Mouse (Mus musculus): ENCODE measurements around the gene Ch25h. TPM values are rescaled to one million over a fixed set of nuclear protein-coding genes. Genes with fewer than 3 reads are reported as not detected.

Gene Ch25h
- under 1 TPM; 0.58 to 0.75 TPM for total RNA-seq (2021)
- long read RNA-seq, experiment 1: 0 reads
- long read RNA-seq, experiment 2: 0 reads

- Histone ChIP-seq H3K27ac (peak within 1 kb of the TSS; percentile 10; the same call in 1 of the 2 replicates), H3K4me3 (peak within 1 kb of the TSS; percentile 52)
- peak in 1 of 2 experiments; percentile 19 for DNase-seq (ENCODE audit: extremely low spot score in 1 of 2, low spot score in 2 of 2)
- intact Hi-C loops (cut with DNase I): no loop called here
- no peak for TF ChIP-seq CTCF (IDR thresholded peaks at IDR 0.05)
Observed at GRCm38 (mm10) chr19:34474991-34475971, at the start of gene Ch25h. Ch25h (minus strand) TSS chr19:34475164.

DNA sequence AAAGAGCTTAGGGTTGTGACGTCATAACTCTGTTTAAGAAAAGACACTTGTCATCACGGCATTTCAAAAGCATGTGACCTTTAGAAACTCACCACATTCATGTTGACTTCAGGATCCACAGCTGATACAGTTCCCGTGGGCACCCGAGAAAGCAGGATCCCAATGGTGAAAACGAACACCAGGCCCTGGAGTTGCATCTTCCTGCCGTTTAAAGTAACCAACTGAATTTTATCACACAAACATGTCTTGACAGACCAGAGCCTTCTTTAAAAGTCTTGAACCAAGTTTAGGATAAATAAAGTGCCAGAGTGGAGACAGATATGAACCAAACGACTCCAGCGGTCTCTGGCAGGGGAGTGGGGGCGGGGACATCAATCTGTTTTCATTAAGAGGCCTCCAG is 49.7 kb upstream of the Ch25h start:
- intact Hi-C loops (cut with DNase I): no loop called here
- TF ChIP-seq CTCF (IDR thresholded peaks at IDR 0.05): no peak
- no peak for DNase-seq (ENCODE audit: extremely low spot score in 1 of 2, low spot score in 2 of 2)
- Histone ChIP-seq H3K4me3 (no peak overlapping the region), H3K27ac (no peak overlapping the region)

GRCm38 (mm10) chr19:34523106-34523725 is 48.3 kb upstream of the Ch25h start:
- Histone ChIP-seq H3K27ac (no peak overlapping the region), H3K4me3 (no peak overlapping the region)
- intact Hi-C loops (cut with DNase I): no loop called here
- no peak for TF ChIP-seq CTCF (IDR thresholded peaks at IDR 0.05)
- no peak for DNase-seq (ENCODE audit: extremely low spot score in 1 of 2, low spot score in 2 of 2)

DNA sequence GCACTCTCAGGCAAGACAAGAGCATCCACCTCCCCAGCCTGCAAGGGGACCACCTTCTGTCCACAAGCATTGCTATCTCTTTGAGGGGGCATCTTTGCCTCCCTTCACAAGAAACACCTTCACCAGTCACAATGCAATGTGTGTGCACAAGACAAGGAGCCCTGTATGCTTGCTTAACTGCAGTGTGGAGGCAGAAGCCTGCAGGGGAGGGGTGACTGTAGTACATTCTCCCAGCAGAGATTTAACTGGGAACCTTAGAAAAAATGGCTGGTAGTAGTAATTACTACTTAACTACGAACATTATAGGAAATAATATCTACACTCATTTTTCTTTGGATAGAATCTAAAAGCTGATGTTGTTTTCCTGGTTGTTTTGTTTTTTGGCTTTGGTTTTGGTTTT is 47.0 kb upstream of the Ch25h start:
- intact Hi-C loops (cut with DNase I): no loop called here
- Histone ChIP-seq H3K27ac (no peak overlapping the region), H3K4me3 (no peak overlapping the region)
- no peak for DNase-seq (ENCODE audit: extremely low spot score in 1 of 2, low spot score in 2 of 2)
- TF ChIP-seq CTCF (IDR thresholded peaks at IDR 0.05): no peak

GRCm38 (mm10) chr19:34521361-34521760 is 46.4 kb upstream of the Ch25h start:
- Histone ChIP-seq H3K4me3 (no peak overlapping the region), H3K27ac (no peak overlapping the region)
- TF ChIP-seq CTCF (IDR thresholded peaks at IDR 0.05): no peak
- intact Hi-C loops (cut with DNase I): no loop called here
- DNase-seq (ENCODE audit: extremely low spot score in 1 of 2, low spot score in 2 of 2): no peak

- Histone ChIP-seq H3K27ac (no peak overlapping the region), H3K4me3 (no peak overlapping the region)
- TF ChIP-seq CTCF (IDR thresholded peaks at IDR 0.05): no peak
- no peak for DNase-seq (ENCODE audit: extremely low spot score in 1 of 2, low spot score in 2 of 2)
- intact Hi-C loops (cut with DNase I): no loop called here
Observed at GRCm38 (mm10) chr19:34520051-34520450, 45.1 kb upstream of the Ch25h start.

- no peak for TF ChIP-seq CTCF (IDR thresholded peaks at IDR 0.05)
- intact Hi-C loops (cut with DNase I): no loop called here
- DNase-seq (ENCODE audit: extremely low spot score in 1 of 2, low spot score in 2 of 2): no peak
- Histone ChIP-seq H3K27ac (no peak overlapping the region), H3K4me3 (no peak overlapping the region)
Observed at GRCm38 (mm10) chr19:34519646-34520045, 44.7 kb upstream of the Ch25h start.

DNA sequence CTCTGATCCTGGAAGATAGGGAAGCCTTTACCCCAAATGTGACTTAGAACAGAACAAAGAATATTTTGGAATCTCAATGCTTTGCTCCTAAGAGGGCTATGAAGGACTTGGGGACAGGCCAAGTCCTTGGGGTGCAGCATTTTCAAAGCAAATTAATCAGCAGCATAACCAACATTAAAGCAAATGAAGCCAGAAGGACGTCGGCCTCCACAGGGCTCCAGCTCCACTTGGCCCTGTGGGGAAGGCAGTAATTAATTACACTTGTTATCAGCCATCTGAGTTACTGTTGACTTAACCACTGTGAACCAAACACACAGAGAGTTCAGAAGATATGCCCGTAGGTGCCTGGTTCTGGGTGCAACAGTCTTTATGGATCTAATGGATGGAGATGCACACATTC is 43.8 kb upstream of the Ch25h start:
- DNase-seq (ENCODE audit: extremely low spot score in 1 of 2, low spot score in 2 of 2): no peak
- intact Hi-C loops (cut with DNase I): no loop called here
- no peak for TF ChIP-seq CTCF (IDR thresholded peaks at IDR 0.05)

DNA sequence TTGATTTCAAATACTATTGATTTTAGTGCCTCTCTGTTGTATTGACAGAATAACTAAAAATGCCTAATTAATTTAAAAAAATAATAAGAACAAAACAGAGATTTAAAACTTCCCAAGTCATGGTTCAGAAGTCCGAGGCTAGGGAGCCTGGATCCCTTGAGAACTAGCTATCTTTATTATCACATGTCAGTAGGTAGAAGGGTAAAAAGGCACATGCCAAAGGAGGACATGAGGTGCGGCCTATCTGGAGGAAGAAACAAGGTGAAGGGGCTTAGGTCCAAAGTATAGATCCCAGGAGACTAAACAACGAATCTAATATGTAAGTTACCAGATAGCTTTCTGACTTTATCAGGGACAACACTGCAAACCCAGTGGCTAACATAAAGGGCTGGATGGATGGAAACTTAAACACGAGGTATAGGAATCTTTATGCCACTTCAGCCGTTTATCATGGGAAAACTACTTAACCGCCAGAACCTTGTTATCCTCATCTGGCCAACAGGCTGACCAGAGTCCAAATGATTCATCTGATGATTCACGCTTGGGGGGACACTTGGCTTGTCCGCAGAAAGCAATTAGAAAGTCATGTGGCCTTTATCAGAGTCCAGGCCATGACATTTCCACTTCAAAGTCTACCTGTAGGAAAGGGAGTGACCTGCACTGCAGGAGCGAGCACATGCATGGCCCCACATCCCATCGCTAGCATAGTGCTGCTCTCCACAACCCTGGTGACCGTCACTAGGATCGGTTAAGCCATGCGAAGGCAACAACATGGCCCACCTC is 43.0 kb upstream of the Ch25h start:
- no peak overlapping the region for H3K27ac ChIP-seq

More for the DNA sequence above, 43.8 kb upstream of the Ch25h start:
- Histone ChIP-seq H3K27ac (no peak overlapping the region), H3K4me3 (no peak overlapping the region)

DNA sequence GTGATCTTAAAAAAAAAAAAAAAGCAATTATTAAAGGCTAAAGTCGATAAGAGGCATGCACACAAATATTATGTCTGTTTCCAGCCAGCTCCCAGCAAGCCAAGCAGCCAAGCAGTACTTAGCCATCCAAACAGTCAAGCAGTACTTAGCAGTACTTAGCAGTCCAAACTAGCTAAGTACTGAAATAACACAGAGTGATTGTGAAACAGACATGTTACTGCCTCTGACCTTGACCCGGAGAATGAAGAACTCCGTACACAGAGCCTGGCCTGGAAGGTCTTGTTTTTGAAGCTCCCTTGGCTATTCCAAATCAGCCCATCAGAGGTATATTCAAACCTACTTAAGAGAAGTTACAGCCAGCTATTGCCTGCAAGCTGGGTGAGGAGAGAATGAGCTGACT is 42.2 kb upstream of the Ch25h start:
- intact Hi-C loops (cut with DNase I): no loop called here
- DNase-seq (ENCODE audit: extremely low spot score in 1 of 2, low spot score in 2 of 2): no peak
- TF ChIP-seq CTCF (IDR thresholded peaks at IDR 0.05): no peak
- Histone ChIP-seq H3K4me3 (no peak overlapping the region), H3K27ac (no peak overlapping the region)

More for the DNA sequence above, 43.0 kb upstream of the Ch25h start:
- DNase-seq (ENCODE audit: extremely low spot score in 1 of 2, low spot score in 2 of 2): no peak
- intact Hi-C loops (cut with DNase I): no loop called here
- H3K4me3 ChIP-seq: no peak overlapping the region
- no peak for TF ChIP-seq CTCF (IDR thresholded peaks at IDR 0.05)

GRCm38 (mm10) chr19:34516346-34516745 is 41.4 kb upstream of the Ch25h start:
- Histone ChIP-seq H3K4me3 (no peak overlapping the region), H3K27ac (no peak overlapping the region)
- TF ChIP-seq CTCF (IDR thresholded peaks at IDR 0.05): no peak
- intact Hi-C loops (cut with DNase I): no loop called here
- no peak for DNase-seq (ENCODE audit: extremely low spot score in 1 of 2, low spot score in 2 of 2)

DNA sequence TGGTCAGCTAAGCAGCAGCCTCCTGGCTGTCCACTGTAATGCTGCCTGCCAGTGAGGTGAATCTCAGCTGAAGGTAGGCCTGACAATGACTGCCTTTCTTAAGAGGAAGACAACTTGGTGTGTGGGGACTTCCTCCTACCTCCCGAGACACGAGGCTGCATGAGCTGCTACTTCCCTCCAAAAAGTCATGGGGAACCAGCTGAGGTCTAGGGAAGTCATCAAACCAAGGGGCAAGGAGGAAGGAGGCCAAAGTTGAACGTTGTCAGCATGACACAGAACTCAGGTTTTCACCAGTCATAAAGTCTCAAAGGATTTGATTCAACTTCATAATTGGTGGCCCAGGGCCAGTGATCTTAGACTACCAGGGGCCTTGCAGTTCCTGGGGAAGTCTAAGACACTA is 40.7 kb upstream of the Ch25h start:
- TF ChIP-seq CTCF (IDR thresholded peaks at IDR 0.05): no peak
- DNase-seq (ENCODE audit: extremely low spot score in 1 of 2, low spot score in 2 of 2): no peak
- Histone ChIP-seq H3K4me3 (no peak overlapping the region), H3K27ac (no peak overlapping the region)
- intact Hi-C loops (cut with DNase I): no loop called here

All from left cerebral cortex, adult 2 months (tissue).